Mouse (Mus musculus) c-Kit-positive CD71-negative TER-119-negative erythroid progenitor cells, embryonic 14.5 days (primary cell): Measurements from ENCODE around the gene 1700015G11Rik.

Experiments
- DNase-seq: peaks from one replicate; pipeline ENCODE4 v3.0.0-alpha.2; 2013; ENCODE audit warnings: low read depth

1700015G11Rik gene

GRCm38 (mm10) chr7:52015628-52016027 lies at the start of gene 1700015G11Rik:
Gene 1700015G11Rik, minus strand, starts transcription at chr7:52015728.
- no peak for DNase-seq

- no peak for DNase-seq
Measured at GRCm38 (mm10) chr7:52056954-52057353, 41.4 kb upstream of the 1700015G11Rik start.

- no peak for DNase-seq
Measured at GRCm38 (mm10) chr7:52056274-52056673, 40.7 kb upstream of the 1700015G11Rik start.

GRCm38 (mm10) chr7:52055831-52056230 lies 40.3 kb upstream of the 1700015G11Rik start:
- no peak for DNase-seq

DNA sequence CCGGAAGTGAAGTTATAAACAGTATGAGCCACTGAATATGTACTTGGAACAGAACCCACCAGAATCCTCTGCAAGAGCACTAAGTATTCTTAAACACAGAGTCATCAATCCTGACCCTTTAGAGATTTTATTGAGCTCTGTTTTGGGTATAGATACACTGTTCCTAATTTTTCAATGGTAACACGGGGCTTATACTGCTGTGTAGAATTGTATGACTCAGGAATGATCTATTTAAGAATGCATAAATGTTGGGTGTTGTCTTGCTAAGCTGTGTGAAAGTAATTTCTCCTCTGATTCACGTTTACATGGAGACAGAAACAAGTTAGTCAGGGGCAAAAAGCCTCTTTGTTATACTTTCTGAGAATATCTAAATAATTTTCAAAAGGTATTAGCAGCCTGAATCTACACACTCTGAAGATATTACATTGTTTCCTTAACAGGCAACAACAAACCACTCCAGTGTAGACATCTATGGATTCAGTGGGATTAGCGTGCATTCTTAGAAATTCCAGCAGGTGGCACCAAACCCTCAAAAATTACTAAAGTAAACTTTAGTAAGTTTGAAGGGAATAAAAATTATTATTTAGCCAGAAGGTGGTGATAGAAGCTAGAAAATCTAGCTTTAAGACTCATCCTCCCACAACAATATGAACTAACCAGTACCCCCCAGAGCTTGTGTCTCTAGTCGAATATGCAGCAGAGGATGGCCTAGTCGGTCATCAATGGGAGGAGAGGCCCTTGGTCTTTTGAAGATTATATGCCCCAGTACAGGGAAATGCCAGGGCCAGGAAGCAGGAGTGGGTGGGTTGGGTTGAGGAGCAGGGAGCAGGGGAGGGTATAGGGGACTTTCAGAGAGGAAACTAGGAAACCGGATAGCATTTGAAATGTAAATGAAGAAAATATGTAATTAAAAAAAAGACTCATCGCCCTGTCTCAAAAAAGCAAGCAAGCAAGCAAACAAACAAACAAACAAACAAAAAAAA lies 22.4 kb upstream of the 1700015G11Rik start:
- peak; percentile 10 for DNase-seq

DNA sequence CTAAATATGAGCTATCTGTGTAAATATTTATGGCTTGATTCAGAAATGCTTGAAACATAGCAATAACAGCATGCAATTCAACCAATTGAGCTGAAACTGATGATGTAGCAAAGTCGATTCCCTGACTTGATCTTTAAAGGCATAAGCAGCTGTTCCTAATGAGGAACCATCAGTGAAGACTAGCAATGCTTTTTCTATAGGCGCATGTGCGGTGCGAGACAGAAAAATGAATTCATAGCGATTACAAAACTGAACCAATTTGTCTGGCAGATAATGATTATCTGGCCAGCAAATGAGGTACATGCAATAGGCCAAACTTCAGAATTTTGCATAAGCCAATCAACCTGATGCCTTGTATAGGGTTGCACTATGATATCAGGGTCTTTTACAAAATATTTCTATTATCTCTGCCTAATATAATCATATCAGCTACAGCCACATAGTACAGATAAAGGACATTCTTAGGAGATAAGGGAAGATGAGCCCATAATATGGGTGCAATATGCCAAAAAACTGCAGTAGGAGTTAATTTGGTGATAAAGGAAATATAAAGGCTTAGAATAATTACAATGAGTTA lies 8.6 kb upstream of the 1700015G11Rik start:
- DNase-seq = no peak

DNA sequence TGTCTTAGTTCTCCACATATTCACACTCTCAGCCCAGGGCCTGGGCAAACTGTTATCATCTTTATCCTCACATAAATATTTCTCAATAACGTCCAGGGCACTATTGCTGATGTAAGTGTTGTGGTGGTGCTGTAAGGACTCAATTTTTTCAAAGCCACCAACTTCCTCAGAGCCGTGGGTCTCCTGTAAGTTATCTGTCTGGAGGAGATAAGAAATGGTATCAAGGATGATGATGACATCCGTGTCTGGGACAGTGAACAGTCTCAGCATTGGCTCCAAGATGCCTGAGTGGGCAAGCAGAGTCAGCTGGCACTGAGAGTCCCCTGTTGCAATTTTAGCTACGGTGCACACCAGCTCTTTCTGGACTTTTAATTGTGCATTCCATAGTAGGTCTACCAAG lies 6.5 kb upstream of the 1700015G11Rik start:
- no peak for DNase-seq

DNA sequence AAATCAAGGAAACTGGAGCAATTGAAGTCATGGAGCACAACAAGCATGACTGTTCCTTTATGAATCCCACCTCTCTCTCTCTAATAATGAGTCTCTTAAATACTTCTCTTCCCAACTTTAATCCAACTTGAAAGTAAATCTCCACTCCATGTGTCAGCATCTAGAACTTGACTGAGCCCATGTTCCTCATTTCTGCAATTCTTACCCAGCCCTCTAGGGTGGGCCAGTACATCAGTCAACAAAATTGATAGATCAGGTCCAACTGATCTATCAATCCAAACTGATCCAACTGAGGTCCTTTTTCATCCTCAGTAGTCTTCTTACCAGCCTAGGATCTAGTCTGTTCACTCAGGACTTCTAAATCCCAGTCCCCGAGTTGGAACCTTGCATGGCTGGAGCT lies 348 bp downstream of the 1700015G11Rik start:
- no peak for DNase-seq

DNA sequence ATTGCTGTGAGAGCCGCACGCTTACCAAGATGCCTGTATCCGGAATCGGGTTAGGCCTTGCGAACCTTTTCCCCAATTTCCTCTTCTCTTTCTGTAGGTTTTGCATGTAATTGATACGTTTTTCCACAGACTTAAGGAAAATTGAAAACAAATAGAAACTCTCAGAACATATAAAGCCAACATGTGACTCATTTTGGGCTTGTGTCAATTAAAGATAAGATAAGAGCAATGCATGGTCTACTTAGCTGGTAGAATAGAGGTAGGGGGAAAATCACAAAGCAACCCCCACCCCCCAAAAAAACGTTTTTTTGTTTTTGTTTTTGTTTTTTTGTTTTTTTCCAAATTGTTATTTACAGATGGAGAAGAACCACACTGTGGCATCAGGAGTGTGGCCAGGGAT lies 2.1 kb downstream of the 1700015G11Rik start:
- no peak for DNase-seq

DNA sequence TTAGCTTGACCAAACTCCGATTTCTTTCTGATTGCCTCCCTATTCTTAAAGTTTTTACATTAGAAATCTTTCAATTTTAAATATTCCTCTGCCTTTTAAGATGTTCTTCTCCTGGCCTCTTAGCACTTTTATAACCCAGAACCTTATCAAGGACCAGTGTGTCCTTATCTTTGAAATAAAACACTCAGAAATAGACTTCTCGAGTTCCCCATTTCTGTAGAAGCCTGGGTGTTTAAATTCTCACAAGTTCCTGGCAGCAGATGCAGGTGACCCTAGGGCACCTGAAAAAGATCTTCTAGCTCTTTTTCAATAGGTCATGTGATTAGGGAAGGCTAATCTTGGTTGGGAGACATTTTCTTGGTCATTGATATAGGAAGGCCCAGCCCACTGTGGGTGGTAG lies 8.4 kb downstream of the 1700015G11Rik start:
- no peak for DNase-seq

DNA sequence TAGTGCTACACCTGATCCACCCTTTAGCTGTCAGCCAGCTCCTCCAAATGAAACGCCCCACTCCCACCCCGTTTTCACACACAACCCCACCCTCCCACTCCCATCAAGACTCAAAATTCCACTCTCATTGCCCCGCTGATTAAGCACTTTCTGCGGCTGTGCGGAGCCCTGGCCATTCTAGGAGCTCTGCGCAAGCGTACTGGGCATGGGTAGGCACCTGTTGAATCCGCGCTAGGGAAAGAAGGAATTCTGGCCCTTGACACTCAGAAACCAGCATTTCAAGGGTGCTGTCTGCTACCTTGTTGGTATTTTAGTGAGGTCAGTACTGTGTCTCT lies 9.3 kb downstream of the 1700015G11Rik start:
- no peak for DNase-seq

DNA sequence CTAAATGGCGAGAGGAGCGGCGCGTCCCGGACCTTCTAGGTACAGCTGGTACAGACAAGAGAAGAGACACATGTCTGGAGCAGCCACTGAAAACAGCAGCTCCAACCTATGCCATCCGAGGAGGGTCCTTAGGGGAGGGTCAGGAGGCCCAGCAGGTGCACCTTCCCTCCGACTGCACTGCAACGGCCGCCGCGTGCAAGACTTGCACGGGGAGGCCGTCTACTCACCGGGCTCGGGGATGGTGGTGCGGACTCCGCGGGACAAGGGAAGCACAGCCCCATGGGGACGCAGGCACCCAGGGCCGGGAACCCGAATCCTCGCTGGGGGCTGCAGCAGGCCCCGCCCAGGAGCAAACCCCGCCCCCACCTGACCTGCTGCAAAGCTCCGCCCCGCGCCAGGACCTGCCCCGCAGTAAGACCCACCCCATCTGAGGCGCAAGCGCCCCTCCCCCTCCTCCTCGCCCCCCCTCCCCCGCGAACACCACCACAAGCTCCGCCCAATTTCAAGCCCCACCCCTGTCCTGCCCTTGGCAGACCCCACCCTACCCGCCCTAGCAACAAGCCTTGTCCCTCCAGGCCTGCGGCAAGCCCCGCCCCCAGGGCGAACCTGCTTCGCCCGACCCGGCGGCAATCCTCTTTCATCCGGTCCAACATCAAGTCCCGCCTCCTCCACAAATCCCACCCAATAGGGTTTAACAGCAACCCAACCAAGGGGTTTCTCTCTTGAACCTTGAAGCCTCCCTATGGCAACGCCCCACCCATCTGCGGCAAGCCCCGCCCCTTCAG lies 9.8 kb downstream of the 1700015G11Rik start, which contains the start of gene Svip:
Gene Svip (minus strand): TSS at position 508 of the 785 bp plus-strand sequence.
- peak; percentile 84 for DNase-seq

DNA sequence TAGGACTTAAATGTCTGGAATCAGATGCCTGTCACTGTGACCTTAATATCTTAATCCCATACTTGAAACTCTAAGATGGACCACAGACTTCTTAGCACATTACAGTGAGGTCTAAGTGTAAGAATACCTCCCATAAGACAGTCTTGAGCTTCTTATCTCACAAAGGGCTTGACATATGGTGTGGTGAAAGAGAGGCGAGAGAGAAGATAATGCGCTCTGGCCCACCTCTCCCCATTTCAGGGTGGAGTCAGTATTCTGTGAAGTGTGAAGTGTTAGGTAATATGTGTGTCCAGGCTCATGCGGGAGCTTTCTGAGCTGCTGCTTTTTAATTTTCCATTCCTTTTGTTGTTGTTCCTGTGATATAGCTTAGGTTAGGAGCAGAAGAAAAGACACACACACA lies 24.5 kb downstream of the 1700015G11Rik start:
- DNase-seq = no peak

- peak; percentile 51 for DNase-seq
Measured at GRCm38 (mm10) chr7:51986909-51987308, 28.6 kb downstream of the 1700015G11Rik start.

- DNase-seq = no peak
Measured at GRCm38 (mm10) chr7:51985763-51986162, 29.8 kb downstream of the 1700015G11Rik start.

DNA sequence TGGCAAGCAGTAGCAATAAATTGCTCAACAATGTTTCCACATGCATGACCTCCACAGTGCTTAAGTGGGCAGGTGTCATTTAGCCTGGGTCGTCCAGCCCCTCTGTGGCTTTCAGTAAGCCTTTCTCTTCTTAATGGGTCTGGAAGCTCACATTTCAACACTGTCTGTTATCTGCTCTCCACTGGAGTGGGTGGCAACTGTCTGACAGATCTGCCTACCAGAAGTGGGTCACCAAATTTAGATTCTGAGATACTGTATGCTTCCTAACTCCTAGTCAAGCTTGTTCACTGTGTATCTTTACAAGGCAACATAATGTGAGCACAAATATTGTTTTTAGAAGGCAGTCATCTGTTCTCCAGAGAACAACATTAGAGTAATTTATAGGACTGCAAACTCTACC lies 33.2 kb downstream of the 1700015G11Rik start:
- DNase-seq = no peak

GRCm38 (mm10) chr7:51979271-51979670 lies 36.3 kb downstream of the 1700015G11Rik start:
- DNase-seq = no peak

DNA sequence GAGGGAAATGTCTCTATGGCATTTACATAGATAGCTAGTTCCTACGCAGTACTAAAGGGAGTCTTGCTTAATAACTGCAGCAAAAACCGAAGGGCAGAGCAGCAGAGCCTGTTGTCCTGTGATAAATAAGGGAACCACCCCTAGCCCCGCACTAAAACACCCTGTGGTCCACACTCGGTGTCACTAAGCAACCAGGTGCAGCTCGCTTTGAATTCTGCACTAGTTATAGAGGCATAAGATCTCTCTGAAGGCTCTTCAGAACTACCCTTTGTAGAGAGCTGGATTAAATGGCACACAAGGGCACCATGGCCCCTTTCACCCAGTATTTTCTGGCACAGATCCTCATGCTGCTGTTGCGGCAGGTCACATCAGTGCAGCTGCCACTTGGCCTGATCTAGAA lies 40.3 kb downstream of the 1700015G11Rik start:
- DNase-seq = no peak

DNA sequence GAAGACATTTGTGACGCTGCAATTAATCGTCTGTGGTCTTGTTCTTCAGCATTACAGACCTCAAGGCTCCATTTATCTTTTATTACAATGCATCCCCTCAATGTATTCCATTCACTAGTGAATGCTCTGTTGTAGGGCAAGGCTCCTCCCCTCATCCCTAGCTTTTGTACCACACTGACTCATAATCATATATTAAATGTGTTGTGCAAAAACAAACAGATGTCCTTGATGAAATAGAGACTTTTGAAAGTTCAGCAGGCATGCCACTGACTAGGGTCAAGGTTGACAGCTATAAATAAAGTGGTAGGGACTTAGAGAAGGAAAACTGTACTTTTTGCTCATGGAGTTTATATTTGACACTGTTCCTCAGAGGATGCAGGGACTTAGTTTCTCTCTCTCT lies 42.0 kb downstream of the 1700015G11Rik start:
- no peak for DNase-seq

- no peak for DNase-seq
Measured at GRCm38 (mm10) chr7:51973091-51973490, 42.4 kb downstream of the 1700015G11Rik start.

DNA sequence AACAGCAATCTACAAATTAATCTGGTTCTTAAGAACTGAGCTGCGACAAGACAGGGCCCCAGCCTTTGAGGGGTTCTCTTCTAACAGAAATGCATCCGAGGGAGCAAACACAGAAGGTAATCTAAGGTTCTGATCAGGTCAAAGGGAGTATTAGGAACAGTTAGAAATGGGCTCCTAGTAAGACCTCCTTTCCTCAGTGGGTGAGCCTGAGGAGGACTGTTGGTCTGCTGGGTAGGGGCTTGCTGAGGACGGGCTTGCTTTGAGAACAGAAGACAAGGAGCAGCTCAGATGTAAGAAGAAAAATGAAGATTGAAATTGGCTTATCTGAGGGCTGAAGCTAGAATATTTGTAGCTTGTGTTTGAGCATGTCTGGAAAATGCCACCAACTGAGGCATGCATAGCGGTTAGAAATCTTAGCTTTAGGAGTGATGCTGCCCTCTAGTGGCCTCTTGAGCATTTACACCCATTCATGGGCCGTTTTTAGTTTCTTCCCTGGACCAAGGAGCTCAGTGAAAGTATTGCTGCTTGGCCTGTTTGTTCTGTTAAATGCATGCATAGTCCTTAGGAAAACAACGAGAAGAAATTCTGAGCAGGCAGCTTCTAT lies 43.2 kb downstream of the 1700015G11Rik start:
- no peak for DNase-seq

DNA sequence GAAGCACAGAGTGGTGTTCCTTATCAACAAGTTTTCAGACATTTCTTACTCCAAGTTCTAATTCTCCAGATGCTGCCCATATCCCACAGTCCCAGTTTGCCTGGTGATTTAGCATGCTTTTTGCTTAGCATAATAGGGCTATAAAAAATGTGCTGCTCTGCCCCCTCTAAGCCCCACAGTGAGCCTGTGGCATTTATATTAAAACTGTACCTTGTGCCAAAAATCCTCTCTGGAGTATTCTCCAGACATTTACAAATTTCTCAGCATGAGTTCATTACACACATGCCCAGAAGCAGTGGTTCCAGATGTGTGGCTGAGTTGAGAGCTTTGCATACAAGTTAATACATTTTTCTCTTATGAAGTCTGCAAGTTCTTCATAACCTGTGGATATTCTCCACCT lies 46.1 kb downstream of the 1700015G11Rik start:
- DNase-seq = no peak
